Mouse (Mus musculus) spleen, postnatal 36 days (tissue): ENCODE measurements at regions not wholly inside any gene's neighbourhood (a gene's known extent, or its start where the extent isn't known, plus 50 kb on each side); places are given as distances from the start of the nearest gene placed in this dataset.
A peak's percentile ranks its signal among the peaks of the same experiment; 100 is the strongest.

ENCODE experiments used
- DNase-seq, 2 experiments: peaks; one replicate each; pipeline ENCODE4 v3.0.0; 2022; ENCODE audit warnings: low spot score in 2 of 2, mixed read lengths in 1 of 2

GRCm38 (mm10) chrX:163669886-163670285 lies 91.2 kb downstream of the Rnf138rt1 start:
- DNase-seq: peak; percentile 1 to 4
